Mouse (Mus musculus): ENCODE measurements around the gene Hist1h4b. TPM values are rescaled to one million over a fixed set of nuclear protein-coding genes. Genes with fewer than 3 reads are reported as not detected.
"Not testable (repeated sequence)": the region's sequence is repeated elsewhere in the genome, so short reads cannot be mapped to it uniquely, and the experiment has no call there.

Gene Hist1h4b
- total RNA-seq, 2 experiments from 2014 or later = 298 to 366 TPM

- no peak for DNase-seq (ENCODE audit: low spot score in 2 of 2)
Observed at GRCm38 (mm10) chr13:23757211-23757773, 479 bp downstream of the Hist1h4b start.

GRCm38 (mm10) chr13:23757921-23758320 lies 1.1 kb downstream of the Hist1h4b start:
- no peak for DNase-seq (ENCODE audit: low spot score in 2 of 2)

GRCm38 (mm10) chr13:23759251-23759771 lies 2.5 kb downstream of the Hist1h4b start:
- DNase-seq (ENCODE audit: low spot score in 2 of 2) = no peak

DNA sequence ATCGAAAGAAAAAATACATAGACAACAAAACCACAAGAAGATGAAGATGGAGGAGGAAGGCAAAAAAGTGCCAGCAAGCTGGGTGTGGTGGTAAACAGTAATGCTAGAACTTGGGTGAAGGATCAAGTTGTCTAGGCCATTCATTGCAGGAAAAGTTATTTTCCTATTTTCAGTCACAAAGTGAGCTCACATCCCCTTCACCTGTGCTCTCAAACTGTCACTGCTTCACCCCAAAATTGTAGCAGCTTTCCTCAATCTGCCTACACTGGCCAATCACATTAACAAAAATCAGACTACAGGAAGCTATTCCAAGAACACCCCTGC lies 3.1 kb downstream of the Hist1h4b start:
- DNase-seq (ENCODE audit: low spot score in 2 of 2) = no peak

DNA sequence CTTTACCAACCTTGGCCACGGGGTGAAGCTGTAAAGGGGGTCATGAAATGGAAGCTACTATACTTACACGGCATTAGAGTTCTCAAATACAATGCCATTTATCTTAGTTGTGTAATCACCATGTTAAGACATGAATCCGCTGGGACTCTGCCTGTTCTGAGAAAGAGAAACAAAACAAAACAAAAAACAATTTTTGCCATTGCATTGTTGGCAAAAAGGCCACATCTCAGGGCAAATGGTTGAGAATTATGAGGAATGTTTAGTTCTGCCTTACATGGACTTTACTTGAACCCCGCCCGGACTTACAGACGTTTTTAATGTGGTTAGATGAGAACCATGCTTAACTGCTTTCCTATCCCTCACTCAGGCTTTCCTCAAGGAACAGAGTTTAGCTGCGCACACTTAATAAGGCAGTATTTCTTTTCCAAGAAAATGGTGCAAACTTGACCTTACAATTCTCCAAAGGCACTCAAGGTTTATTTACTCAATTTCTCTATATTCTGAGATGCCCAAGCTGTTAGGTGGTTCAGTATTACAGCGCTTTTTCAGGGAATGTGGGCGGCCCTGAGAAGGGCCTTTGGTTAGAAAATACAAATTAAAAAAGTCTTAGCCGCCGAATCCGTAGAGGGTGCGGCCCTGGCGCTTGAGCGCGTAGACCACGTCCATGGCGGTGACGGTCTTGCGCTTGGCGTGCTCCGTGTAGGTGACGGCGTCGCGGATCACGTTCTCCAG lies 3.6 kb downstream of the Hist1h4b start:
- no peak for DNase-seq (ENCODE audit: low spot score in 2 of 2)

- peak; percentile 97 to 98 for DNase-seq (ENCODE audit: low spot score in 2 of 2)
Observed at GRCm38 (mm10) chr13:23760972-23761864, 4.4 kb downstream of the Hist1h4b start, which contains the start of gene Hist1h4a. Hist1h4a (minus strand) TSS chr13:23761230.

DNA sequence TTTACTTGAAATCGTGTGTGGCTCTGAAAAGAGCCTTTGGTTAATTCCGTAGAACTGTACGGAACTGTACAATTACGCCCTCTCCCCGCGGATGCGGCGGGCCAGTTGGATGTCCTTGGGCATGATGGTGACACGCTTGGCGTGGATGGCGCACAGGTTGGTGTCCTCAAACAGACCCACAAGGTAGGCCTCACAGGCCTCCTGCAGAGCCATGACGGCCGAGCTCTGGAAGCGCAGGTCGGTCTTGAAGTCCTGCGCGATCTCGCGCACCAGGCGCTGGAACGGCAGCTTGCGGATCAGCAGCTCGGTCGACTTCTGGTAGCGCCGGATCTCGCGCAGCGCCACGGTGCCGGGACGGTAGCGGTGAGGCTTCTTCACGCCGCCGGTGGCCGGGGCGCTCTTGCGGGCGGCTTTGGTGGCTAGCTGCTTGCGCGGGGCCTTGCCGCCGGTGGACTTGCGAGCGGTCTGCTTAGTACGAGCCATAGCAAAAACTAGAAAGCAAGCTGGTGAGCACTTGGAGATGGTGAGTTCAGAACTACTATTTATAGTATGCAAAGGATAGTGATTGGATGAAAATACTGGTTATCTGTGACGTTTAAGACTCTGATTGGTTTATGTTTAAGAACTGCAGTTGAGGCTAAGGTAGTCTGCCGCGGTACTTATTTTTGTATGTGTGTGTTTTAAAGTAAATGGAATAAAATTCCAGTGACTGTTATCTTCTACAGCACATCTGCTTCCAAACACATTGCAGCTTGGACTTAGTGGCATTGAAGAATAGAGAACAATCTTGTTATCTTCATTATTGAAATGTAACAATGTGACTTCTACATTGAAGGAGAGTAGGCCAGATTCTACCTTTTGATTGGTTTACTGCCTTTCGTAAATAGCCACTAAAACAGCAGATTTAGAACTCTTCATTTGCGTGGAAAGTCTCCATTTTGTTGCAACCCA lies 5.3 kb downstream of the Hist1h4b start, which contains the start of gene Hist1h3a:
Hist1h3a (minus strand) TSS at position 516 of the 951 bp plus-strand sequence.
- peak in 1 of 2 experiments; percentile 54 for DNase-seq (ENCODE audit: low spot score in 2 of 2)

DNA sequence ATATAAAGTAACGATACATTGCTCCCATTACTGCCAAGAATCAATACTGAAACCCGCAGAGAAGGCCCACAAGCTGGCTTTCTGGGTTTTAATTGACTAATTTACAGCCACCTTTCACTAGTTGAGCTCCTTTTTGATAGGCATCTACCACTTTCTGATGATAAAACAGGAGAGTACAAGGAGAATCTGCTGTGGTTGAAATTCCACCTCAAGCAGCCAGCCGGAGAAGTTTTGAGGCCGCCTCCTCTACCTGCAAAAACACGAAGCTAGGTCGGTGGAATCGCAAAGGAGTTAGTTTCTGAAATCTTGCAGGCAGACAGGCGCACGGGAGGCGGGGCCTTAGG lies 6.4 kb downstream of the Hist1h4b start:
- no peak for DNase-seq (ENCODE audit: low spot score in 2 of 2)

- peak; percentile 64 to 85 for DNase-seq (ENCODE audit: low spot score in 2 of 2)
Observed at GRCm38 (mm10) chr13:23763586-23764323, 6.9 kb downstream of the Hist1h4b start, which contains the start of gene Hist1h1a. Hist1h1a (plus strand) TSS chr13:23763666.

- DNase-seq (ENCODE audit: low spot score in 2 of 2) = no peak
Observed at GRCm38 (mm10) chr13:23764324-23765171, 7.7 kb downstream of the Hist1h4b start.

DNA sequence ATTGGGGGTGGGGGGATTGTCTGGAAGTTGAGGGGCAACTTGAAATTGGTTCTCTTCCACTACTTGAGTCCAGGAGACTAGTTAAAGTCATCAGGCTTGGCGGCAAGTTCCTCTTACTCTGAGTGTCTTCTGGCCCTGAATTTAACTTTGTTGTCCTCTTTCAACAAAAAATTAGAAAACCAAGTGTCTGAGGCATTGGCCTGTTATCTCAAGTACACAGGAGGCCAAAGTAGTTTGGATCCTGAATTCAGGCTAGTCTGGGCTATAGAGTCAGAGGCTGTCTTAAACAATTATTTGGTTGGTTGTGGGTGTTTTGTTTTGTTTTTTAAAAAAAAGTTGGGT lies 8.3 kb downstream of the Hist1h4b start:
- DNase-seq (ENCODE audit: low spot score in 2 of 2) = no peak

DNA sequence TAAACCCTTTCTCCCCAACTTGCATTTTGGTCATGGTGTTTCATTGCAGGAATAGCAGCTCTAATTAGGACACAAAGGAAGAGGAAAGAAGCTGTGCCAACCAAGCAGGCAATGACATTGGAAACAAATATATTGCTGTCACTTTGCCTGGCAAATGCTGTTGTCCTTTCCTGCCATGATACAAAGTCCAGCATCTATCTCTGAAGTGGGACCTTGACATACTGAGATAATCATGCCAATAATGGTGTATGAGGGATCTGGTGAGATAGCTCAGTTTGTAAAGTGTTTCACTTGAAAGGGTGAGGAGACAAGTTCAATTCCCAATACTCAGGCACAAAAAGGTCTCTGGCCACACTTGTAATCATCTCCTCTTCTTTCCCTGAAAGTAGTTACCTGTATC lies 10.0 kb downstream of the Hist1h4b start:
- no peak for DNase-seq (ENCODE audit: low spot score in 2 of 2)

DNA sequence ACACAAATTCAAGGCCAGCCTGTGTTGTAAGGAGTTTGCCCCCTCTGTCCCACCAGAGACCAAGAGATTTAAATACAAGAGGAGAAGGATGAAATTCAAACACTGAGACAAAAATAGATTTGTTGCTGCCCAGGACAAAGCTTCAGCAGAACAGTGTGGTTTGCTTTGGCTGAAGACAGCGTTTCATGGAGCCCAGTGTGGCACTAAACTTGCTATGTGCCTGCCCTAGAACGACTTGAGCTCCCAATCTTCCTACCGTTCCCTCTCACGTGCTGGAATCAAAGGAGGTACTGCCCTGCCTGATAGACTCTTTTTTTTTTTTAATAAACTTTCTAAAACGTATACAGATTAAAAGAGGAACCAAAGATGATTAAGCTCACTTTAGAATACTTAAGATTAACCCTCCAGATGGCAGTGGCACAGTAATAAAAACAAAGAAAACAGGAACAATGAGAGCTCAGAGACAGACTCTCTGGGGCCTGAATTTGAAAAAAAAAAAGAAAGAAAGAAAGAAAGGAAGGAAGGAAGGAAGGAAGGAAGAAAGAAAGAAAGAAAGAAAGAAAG lies 12.1 kb downstream of the Hist1h4b start:
- no peak for DNase-seq (ENCODE audit: low spot score in 2 of 2)

DNA sequence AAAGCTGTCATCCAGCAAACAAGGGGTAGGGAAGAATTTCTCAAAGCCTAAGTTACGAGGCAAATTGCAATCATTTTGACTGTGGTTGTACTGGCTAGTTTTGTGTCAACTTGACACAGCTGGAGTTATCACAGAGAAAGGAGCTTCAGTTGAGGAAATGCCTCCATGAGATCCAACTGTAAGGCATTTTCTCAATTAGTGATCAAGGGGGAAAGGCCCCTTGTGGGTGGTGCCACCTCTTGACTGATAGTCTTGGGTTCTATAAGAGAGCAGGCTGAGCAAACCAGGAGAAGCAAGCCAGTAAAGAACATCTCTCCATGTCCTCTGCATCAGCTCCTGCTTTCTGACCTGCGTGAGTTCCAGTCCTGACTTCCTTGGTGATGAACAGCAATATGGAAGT lies 12.8 kb downstream of the Hist1h4b start, which contains the start of gene Trim38:
Trim38 (plus strand) TSS at position 301 of the 400 bp plus-strand sequence.
- not testable (repeated sequence) for DNase-seq (ENCODE audit: low spot score in 2 of 2)

- DNase-seq (ENCODE audit: low spot score in 2 of 2) = peak in 1 of 2 experiments; percentile 22
Observed at GRCm38 (mm10) chr13:23772561-23773313, 15.9 kb downstream of the Hist1h4b start.

GRCm38 (mm10) chr13:23778339-23778738 lies 21.5 kb downstream of the Hist1h4b start:
- DNase-seq (ENCODE audit: low spot score in 2 of 2) = no peak

- no peak for DNase-seq (ENCODE audit: low spot score in 2 of 2)
Observed at GRCm38 (mm10) chr13:23779025-23779424, 22.2 kb downstream of the Hist1h4b start.

DNA sequence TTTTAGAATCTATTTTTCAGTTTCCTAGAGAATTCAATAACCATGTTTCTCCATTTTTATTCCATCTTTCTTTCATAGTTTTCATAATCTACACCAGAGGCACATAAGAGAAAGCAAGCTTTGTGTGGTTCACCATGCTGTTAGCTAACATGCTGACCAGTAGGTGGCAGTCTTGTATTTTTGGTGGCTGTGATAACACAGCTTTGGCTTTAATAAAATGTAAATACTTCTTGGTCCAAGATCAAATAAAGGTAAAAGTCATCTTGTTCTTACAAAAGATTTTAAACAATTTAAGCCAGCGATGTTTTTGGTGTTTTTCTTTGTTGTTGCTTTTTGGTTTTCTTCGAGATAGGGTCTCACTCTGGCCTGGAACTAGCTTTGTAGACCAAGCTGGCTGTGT lies 35.7 kb downstream of the Hist1h4b start:
- DNase-seq (ENCODE audit: low spot score in 2 of 2) = peak in 1 of 2 experiments; percentile 21

Measured in gastrocnemius, postnatal 4 days (tissue).